In the genomic region with DNA sequence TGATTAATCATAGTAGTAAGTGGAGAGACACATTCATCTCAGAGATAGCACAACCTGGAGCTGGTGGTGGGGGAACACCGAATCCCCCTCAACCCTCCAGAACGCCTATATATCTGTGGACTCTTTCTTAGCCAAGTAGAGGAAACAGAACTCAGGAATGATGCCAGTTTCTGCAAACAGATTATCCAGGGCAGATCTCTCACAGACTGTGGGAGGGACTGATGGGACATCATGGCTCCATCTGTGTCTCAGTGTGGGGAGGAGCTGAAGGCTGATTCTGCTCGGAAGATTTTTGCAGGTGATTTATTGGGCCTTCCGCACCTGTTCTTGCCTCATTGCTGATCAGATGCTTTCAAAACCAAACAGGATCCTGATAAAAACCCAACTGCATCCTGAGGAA, we compare ENCODE assay signal across 25 mouse cellular contexts. TPM values are rescaled to one million over a fixed set of nuclear protein-coding genes. Genes with fewer than 3 reads are reported as not detected.
DNase-seq lines count a peak whose midpoint lies in the region; ATAC-seq and TF ChIP-seq lines count a peak whose summit lies in the region.
"Had no signal": no experiment of that assay in that cellular context is flagged by ENCODE, and none has a peak within 500 bp of the region (broad histone marks: within the 10 kb centered on the region; RNA-seq: fewer than 3 reads in every experiment).

No protein-coding gene starts in this region.

- ATAC-seq in forebrain, embryonic 16.5 days: peak; percentile 61
- no peak for ATAC-seq in forebrain, embryonic 13.5 days
- ATAC-seq in kidney, embryonic 16.5 days (ENCODE audit: low FRiP score, low TSS enrichment): no peak
- ATAC-seq: inflammation-experienced regulatory T-cells, adult 6 months had no signal

- no peak for TF ChIP-seq POLR2A in thymus, adult 2 months (IDR thresholded peaks at IDR 0.05; ENCODE audit: control insufficient read depth, extremely low read depth, insufficient read depth, low read length, poor library complexity)

- no peaks in the 10 kb centered on the region for H3K9me3 ChIP-seq in forebrain, embryonic 16.5 days (ENCODE audit: control insufficient read depth, low read length)
- no peaks in the 10 kb centered on the region for H3K9me3 ChIP-seq in forebrain, embryonic 13.5 days (replicated peaks)
- no peaks in the 10 kb centered on the region for H3K9me3 ChIP-seq in kidney, embryonic 16.5 days (ENCODE audit: low read length)
- H3K9me3 ChIP-seq: embryonic facial prominence, embryonic 10.5 days; G1E; heart, embryonic 13.5 days; hindbrain, embryonic 12.5 days; liver, embryonic 13.5 days had no signal

- H3K36me3 ChIP-seq in forebrain, embryonic 16.5 days (ENCODE audit: control insufficient read depth, insufficient read depth): no peaks in the 10 kb centered on the region
- H3K36me3 ChIP-seq in forebrain, embryonic 13.5 days (ENCODE audit: poor library complexity, severe bottlenecking): no peaks in the 10 kb centered on the region
- H3K36me3 ChIP-seq in kidney, embryonic 16.5 days (ENCODE audit: insufficient read depth, low read length): no peaks in the 10 kb centered on the region
- H3K36me3 ChIP-seq in thymus, adult 2 months (ENCODE audit: control insufficient read depth, insufficient read depth, low read length): no peaks in the 10 kb centered on the region
- H3K36me3 ChIP-seq: embryonic facial prominence, embryonic 10.5 days; G1E; heart, embryonic 13.5 days; hindbrain, embryonic 12.5 days; liver, embryonic 13.5 days had no signal

- H3K27me3 ChIP-seq in forebrain, embryonic 16.5 days (replicated peaks; ENCODE audit: control insufficient read depth, insufficient read depth, low read length): no peaks in the 10 kb centered on the region
- H3K27me3 ChIP-seq in forebrain, embryonic 13.5 days: no peaks in the 10 kb centered on the region
- no peaks in the 10 kb centered on the region for H3K27me3 ChIP-seq in kidney, embryonic 16.5 days (ENCODE audit: insufficient read depth, low read length)
- no peaks in the 10 kb centered on the region for H3K27me3 ChIP-seq in thymus, adult 2 months (ENCODE audit: control insufficient read depth, insufficient read depth, low read length)
- H3K27me3 ChIP-seq: CH12.LX; heart, embryonic 13.5 days; hindbrain, embryonic 12.5 days; liver, embryonic 13.5 days had no signal

- H3K4me1 ChIP-seq in forebrain, embryonic 16.5 days (replicated peaks; ENCODE audit: control insufficient read depth, insufficient read depth, low read length): no peaks in the 10 kb centered on the region
- H3K4me1 ChIP-seq in forebrain, embryonic 13.5 days: no peaks in the 10 kb centered on the region
- no peaks in the 10 kb centered on the region for H3K4me1 ChIP-seq in kidney, embryonic 16.5 days (ENCODE audit: insufficient read depth, low read length)
- no peaks in the 10 kb centered on the region for H3K4me1 ChIP-seq in thymus, adult 2 months (replicated peaks; ENCODE audit: control insufficient read depth, insufficient read depth, low read length)
- H3K4me1 ChIP-seq: embryonic facial prominence, embryonic 10.5 days; heart, embryonic 13.5 days; hindbrain, embryonic 12.5 days; liver, embryonic 13.5 days had no signal

- H3K4me2 ChIP-seq in forebrain, embryonic 16.5 days (ENCODE audit: low read length): no peak overlapping the region
- no peak overlapping the region for H3K4me2 ChIP-seq in forebrain, embryonic 13.5 days
- H3K4me2 ChIP-seq in kidney, embryonic 16.5 days (replicated peaks; ENCODE audit: low read depth, low read length): no peak overlapping the region
- H3K4me2 ChIP-seq: heart, embryonic 13.5 days; hindbrain, embryonic 12.5 days; liver, embryonic 13.5 days; midbrain, embryonic 11.5 days had no signal

- no peak overlapping the region for H3K9ac ChIP-seq in forebrain, embryonic 16.5 days (replicated peaks; ENCODE audit: low read depth, low read length)
- H3K9ac ChIP-seq in forebrain, embryonic 13.5 days: no peak overlapping the region
- no peak overlapping the region for H3K9ac ChIP-seq in kidney, embryonic 16.5 days (replicated peaks; ENCODE audit: low read length)
- H3K9ac ChIP-seq: heart, embryonic 13.5 days; hindbrain, embryonic 12.5 days; liver, embryonic 13.5 days had no signal

- 63% methylated on average over 4 of the region's 4 CpGs for WGBS in forebrain, embryonic 16.5 days
- 94% methylated on average over 4 of the region's 4 CpGs for WGBS in forebrain, embryonic 13.5 days
- WGBS in kidney, embryonic 16.5 days: 69% methylated on average over 4 of the region's 4 CpGs
- 37% methylated on average over 4 of the region's 4 CpGs for WGBS in thymus, adult 2 months

- H3K4me3 ChIP-seq in forebrain, embryonic 16.5 days (replicated peaks; ENCODE audit: low read length): no peak overlapping the region
- no peak overlapping the region for H3K4me3 ChIP-seq in forebrain, embryonic 13.5 days
- no peak overlapping the region for H3K4me3 ChIP-seq in kidney, embryonic 16.5 days (ENCODE audit: low read length)
- no peak overlapping the region for H3K4me3 ChIP-seq in thymus, adult 2 months (ENCODE audit: control insufficient read depth, insufficient read depth, low read length)
- H3K4me3 ChIP-seq: embryonic facial prominence, embryonic 10.5 days; heart, adult 2 months; heart, embryonic 13.5 days; hindbrain, embryonic 12.5 days; liver, embryonic 13.5 days had no signal

- DNase-seq in right cerebral cortex, adult 18-20 months: peak; percentile 21
- DNase-seq in right cerebral cortex, postnatal 14 days: no peak
- DNase-seq in layer of hippocampus, adult 9-10 months (ENCODE audit: low spot score): peak; percentile 11
- DNase-seq in thymus, adult 2 months: no peak
- DNase-seq: adrenal gland, adult 2 months; B cell, adult 2 months; gastrocnemius, postnatal 36 days; heart, adult 2 months; kidney, adult 2 months; kidney, postnatal 14 days; liver, embryonic 13.5 days; lung, adult 2 months; lung, postnatal 14 days; thymus, postnatal 14 days had no signal

- no peak for TF ChIP-seq CTCF in thymus, adult 2 months (IDR thresholded peaks at IDR 0.05; ENCODE audit: borderline replicate concordance, control insufficient read depth, extremely low read depth, insufficient read depth, low read length, poor library complexity)

- H3K27ac ChIP-seq in forebrain, embryonic 16.5 days (ENCODE audit: low read length): no peak overlapping the region
- H3K27ac ChIP-seq in forebrain, embryonic 13.5 days: no peak overlapping the region
- H3K27ac ChIP-seq in kidney, embryonic 16.5 days (ENCODE audit: low read length): no peak overlapping the region
- no peak overlapping the region for H3K27ac ChIP-seq in thymus, adult 2 months (ENCODE audit: control insufficient read depth, insufficient read depth, low read length)
- H3K27ac ChIP-seq: embryonic facial prominence, embryonic 10.5 days; heart, adult 2 months; heart, embryonic 13.5 days; hindbrain, embryonic 12.5 days; liver, embryonic 13.5 days; stomach, postnatal 0 days had no signal

RNA-seq across cellular contexts. Expression of gene March11, which starts 29.5 kb away (rescaled TPM):
- polyA plus RNA-seq in forebrain, embryonic 16.5 days (2015; fragmentation: Nextera tagmentation; extraction: Ambion mirVana): 2.3 and 4.5 TPM in 2 replicates
- 2.3 and 3.1 TPM in 2 replicates for polyA plus RNA-seq in forebrain, embryonic 13.5 days (2015; fragmentation: Nextera tagmentation; extraction: Ambion mirVana)
- 0.25 and 0.57 TPM in 2 replicates for polyA plus RNA-seq in kidney, embryonic 16.5 days (2015; fragmentation: Nextera tagmentation; extraction: Ambion mirVana)
- 0.23 TPM in 1 of 2 replicates, not detected in the other for polyA plus RNA-seq in thymus, adult 2 months (2012; rRNA removed)
- polyA plus RNA-seq: G1E; liver, embryonic 13.5 days; stomach, postnatal 0 days had no signal

Comparison
In these comparisons a context has a peak if more than half of its experiments do, and no peak if none do; other contexts are left out.
1. DNase-seq: peak in right cerebral cortex, adult 18-20 months (single experiment) and layer of hippocampus, adult 9-10 months (single experiment); none in right cerebral cortex, postnatal 14 days (single experiment) and thymus, adult 2 months (single experiment).